Mouse (Mus musculus) heart, embryonic 11.5 days (tissue): ENCODE measurements around the gene Prrx2. TPM values are rescaled to one million over a fixed set of nuclear protein-coding genes. Genes with fewer than 3 reads are reported as not detected.

Experiments
- ATAC-seq: fragments of 200-750 bp; cut with Nextera tagmentation; replicated peaks from 2 replicates; pipeline ENCODE4 v1.8.0; 2017; ENCODE audit warnings: moderate library complexity; ENCODE audit not compliant: insufficient number of reproducible peaks, low FRiP score, low TSS enrichment
- H3K27ac ChIP-seq: fragments of 300-500 bp; sonication (generic); 2 replicates; pipeline ENCODE4 v1.5.1; 2014; ENCODE audit warnings: mild to moderate bottlenecking, low read depth, low read length
- H3K27me3 ChIP-seq: fragments of 300-500 bp; sonication (generic); 2 replicates; pipeline ENCODE4 v1.6.1; 2014; ENCODE audit warnings: mild to moderate bottlenecking, low read length, mixed read lengths; ENCODE audit not compliant: control insufficient read depth, insufficient read depth
- H3K36me3 ChIP-seq: fragments of 300-500 bp; sonication (generic); 2 replicates; pipeline ENCODE4 v1.6.1; 2014; ENCODE audit warnings: mild to moderate bottlenecking, low read length, moderate library complexity, mixed read lengths; ENCODE audit not compliant: control insufficient read depth, insufficient read depth
- H3K4me1 ChIP-seq: fragments of 300-500 bp; sonication (generic); 2 replicates; pipeline ENCODE4 v1.6.1; 2014; ENCODE audit warnings: low read length; ENCODE audit not compliant: control insufficient read depth, insufficient read depth
- H3K4me2 ChIP-seq: fragments of 300-500 bp; sonication (generic); 2 replicates; pipeline ENCODE4 v1.6.1; 2014; ENCODE audit warnings: mild to moderate bottlenecking, moderate library complexity
- H3K4me3 ChIP-seq: fragments of 300-500 bp; sonication (generic); 2 replicates; pipeline ENCODE4 v1.5.1; 2014; ENCODE audit warnings: low read depth, low read length
- H3K9ac ChIP-seq: fragments of 300-500 bp; sonication (generic); 2 replicates; pipeline ENCODE4 v1.6.1; 2014; ENCODE audit warnings: mild to moderate bottlenecking, low read depth, low read length, moderate library complexity
- H3K9me3 ChIP-seq: fragments of 300-500 bp; sonication (generic); replicated peaks from 2 replicates; pipeline ENCODE4 v1.6.1; 2016; ENCODE audit warnings: low read length; ENCODE audit not compliant: control insufficient read depth
- WGBS: fragments of 180-500 bp; shearing (Covaris S2); extraction: QIAGEN DNeasy Blood & Tissue Kit; methylation state at CpG from one replicate; pipeline ENCODE4 v1.1.7; 2014; ENCODE audit not compliant: insufficient replicate concordance; 5-methylcytosine and 5-hydroxymethylcytosine counted together
- polyA plus RNA-seq: library from polyadenylated mRNA; unstranded; fragments of >200 nt; fragmentation: Nextera tagmentation; extraction: Ambion mirVana; gene quantifications from 2 replicates; pipeline ENCODE4 v1.2.1, GENCODE M21; 2014

Gene Prrx2
- polyA plus RNA-seq, 1 experiment from 2014 or later: 55.8 TPM

DNA sequence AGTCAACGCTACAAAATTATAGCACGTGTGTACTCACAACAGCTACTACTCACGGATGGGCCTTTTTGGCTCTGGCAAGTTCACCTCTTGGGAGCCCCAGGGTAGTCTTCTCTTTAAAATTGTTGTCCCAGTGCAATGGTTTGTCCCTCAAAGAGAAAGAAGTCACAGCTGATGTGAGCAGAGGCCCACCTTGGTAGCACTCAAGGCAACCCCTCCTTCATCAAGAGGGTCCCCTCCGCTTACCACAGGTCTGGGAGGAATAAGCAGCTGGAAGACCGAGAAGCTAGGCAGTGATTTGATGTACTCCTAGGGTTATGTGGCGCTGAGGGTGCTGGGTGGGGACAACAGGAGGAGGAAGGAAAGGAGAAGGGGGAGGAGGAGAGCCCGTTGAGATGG lies 34.1 kb upstream of the Prrx2 start:
- Histone ChIP-seq H3K4me1 (peaks cover 18% of the 10 kb centered on the region), H3K9ac (no peak overlapping the region), H3K4me3 (peak overlapping the region; percentile 57), H3K4me2 (peak overlapping the region; percentile 93), H3K36me3 (no peaks in the 10 kb centered on the region), H3K9me3 (no peaks in the 10 kb centered on the region), H3K27ac (no peak overlapping the region), H3K27me3 (peaks cover 53% of the 10 kb centered on the region)
- 33% methylated on average over 7 of the region's 7 CpGs for WGBS
- ATAC-seq: no peak

DNA sequence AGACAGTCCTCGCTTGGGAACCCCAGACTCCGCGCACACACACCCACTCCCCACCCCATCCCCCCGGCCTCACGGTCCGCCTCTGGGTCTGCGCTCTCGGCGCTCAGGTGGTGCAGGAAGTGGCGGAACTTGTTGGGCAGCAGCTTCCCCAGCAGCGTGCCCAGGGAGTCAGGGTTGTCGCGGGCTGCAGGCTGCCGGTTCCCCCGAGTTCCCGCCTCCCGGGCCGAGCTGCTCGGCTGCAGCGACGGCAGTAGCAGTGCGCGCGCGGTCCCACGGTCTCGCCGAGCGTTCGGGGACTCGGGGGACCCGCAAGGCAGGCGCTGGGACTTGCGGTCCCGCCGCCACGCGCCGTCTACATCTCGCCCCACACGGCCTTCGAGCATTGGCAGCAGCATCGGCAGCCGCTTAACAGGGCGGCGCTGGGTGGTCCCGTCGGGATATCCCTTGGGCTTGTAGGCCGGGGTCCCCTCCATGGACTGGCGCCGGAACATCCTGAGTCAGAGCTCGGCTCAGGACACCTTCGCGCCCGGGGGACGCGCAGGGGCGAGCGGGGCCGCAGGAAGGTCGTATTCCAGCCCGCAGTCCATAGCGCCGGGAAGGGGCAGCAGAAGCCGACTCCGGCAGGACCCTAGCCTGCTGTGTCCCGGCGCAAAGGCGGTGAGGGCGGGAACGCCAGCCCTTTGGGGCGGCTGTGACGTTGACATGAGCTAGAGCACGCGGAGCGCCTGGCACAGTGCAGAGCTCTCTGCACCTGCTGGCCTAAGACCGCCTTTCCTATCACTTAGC lies 33.5 kb upstream of the Prrx2 start:
- no peaks in the 10 kb centered on the region for H3K36me3 ChIP-seq
- H3K9me3 ChIP-seq: no peaks in the 10 kb centered on the region
- WGBS: under 1% methylated on average over 73 of the region's 77 CpGs
- peak overlapping the region; percentile 93 for H3K4me2 ChIP-seq
- peaks cover 14% of the 10 kb centered on the region for H3K4me1 ChIP-seq
- no peak overlapping the region for H3K27ac ChIP-seq
- H3K27me3 ChIP-seq: peaks cover 51% of the 10 kb centered on the region
- H3K9ac ChIP-seq: peak overlapping the region; percentile 69
- H3K4me3 ChIP-seq: peak overlapping the region; percentile 57
- ATAC-seq: no peak

DNA sequence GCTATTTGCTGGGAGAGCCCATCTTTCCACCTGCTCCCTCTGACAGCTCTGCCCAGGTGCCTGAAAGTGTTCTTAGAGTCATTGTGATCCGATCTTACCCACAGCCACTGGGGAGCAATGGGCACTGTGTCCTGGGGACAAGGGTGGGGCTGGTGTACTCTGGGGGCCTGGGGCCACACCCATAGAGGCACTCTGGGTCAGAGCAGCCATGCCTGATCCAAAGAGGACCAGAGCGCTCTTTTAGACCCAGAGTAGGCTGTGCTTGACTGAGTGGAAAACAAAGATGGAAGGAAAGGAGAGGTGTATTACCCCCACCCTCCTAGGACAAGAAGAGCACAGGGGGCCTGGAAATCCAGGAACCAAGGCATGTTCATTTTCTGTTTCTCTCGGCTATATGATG lies 31.2 kb upstream of the Prrx2 start, which contains the start of gene 1700001O22Rik:
Gene 1700001O22Rik (minus strand): TSS at position 58 of the 400 bp plus-strand sequence.
- H3K4me1 ChIP-seq: peaks cover 9% of the 10 kb centered on the region
- WGBS: 82% methylated on average over 3 of the region's 3 CpGs
- no peaks in the 10 kb centered on the region for H3K36me3 ChIP-seq
- no peak within 1 kb of the TSS for H3K27ac ChIP-seq
- ATAC-seq: no peak
- H3K4me2 ChIP-seq: no peak within 1 kb of the TSS
- no peak within 1 kb of the TSS for H3K9ac ChIP-seq
- no peaks in the 10 kb centered on the region for H3K9me3 ChIP-seq
- no peak within 1 kb of the TSS for H3K4me3 ChIP-seq
- H3K27me3 ChIP-seq: peaks cover 43% of the 10 kb centered on the region

DNA sequence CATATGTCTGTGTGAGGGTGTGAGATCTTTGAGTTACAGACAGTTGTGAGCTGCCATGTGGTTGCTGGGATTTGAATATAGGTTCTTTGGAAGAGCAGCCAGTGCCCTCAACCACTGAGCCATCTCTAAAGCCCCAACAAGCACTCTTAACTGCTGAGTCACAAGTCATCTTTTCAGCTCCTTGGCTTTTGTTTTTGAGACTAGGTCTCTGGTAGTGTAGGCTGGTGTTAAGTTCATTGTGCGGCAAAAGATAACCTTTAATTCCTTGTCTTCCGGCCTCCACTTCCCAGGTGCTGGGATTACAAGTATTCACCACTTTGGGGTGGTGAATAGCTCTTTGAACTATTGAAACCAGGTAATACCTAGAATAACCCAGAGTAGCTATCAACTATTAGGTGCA lies 28.8 kb upstream of the Prrx2 start:
- no peaks in the 10 kb centered on the region for H3K36me3 ChIP-seq
- 87% methylated on average over 2 of the region's 2 CpGs for WGBS
- H3K4me2 ChIP-seq: no peak overlapping the region
- no peaks in the 10 kb centered on the region for H3K9me3 ChIP-seq
- ATAC-seq: no peak
- H3K4me1 ChIP-seq: peaks cover 14% of the 10 kb centered on the region
- H3K9ac ChIP-seq: no peak overlapping the region
- no peak overlapping the region for H3K4me3 ChIP-seq
- H3K27me3 ChIP-seq: peaks cover 20% of the 10 kb centered on the region
- H3K27ac ChIP-seq: no peak overlapping the region

DNA sequence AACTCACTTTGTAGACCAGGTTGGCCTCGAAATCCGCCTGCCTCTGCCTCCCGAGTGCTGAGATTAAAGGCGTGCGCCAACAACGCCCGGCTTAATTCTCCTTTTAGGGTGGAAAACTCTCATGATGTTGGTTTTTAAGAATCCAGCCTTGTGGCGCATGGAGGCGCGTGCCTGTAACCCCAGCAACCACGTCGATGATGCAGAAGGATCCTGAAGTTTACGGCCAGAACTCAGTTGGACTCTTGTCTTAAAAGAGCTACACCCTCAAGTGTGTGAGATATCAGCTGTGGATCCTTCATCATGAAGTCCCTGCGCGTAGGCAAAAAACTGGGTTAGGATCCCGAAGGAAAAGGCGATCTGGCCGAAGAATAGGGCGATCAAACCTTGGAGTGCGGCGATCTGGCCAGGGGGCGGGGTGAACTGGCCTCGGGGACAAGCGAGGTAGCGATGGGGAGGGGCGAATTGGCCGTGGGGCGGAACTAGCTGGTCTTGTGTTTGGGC lies 27.6 kb upstream of the Prrx2 start:
- ATAC-seq: peak; percentile 7; the same call in 1 of the 2 replicates
- H3K27me3 ChIP-seq: peaks cover 10% of the 10 kb centered on the region
- WGBS: 7% methylated on average over 28 of the region's 28 CpGs

DNA sequence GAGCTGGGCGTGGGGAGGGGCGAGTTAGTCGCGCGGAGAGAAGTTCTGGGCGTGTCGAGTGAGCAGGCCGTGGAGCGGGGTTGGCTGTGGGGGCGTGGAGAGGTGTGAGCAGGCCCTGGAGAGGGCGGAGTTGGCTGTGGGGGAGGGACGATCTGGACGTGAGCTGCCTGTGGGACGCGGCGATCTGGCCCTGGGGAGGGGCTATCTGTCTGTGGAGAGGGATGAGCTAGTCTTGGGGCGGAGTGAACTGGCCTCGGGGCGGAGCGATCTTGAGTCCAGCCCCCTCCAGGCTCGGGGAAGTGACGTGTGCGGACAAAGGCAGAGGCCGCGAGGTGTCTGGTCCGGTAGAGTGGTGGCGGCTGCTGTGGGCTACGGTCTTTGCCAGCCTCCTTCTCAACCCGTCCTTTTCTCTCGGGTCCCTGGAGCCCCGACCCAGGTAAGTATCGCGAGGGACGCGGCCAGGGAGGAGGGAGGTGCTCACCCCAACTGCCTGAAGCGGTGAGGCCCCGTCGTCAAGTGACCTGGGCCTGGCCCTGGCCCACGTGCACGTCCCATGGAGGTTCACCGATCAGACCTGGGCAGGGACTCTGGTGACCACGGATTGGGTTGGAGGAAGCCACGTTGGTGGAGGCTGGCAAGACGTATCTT lies 27.0 kb upstream of the Prrx2 start, which contains the start of gene Ntmt1:
Gene Ntmt1 (plus strand): TSS at position 179 of the 648 bp plus-strand sequence.
- WGBS: under 1% methylated on average over 41 of the region's 44 CpGs
- Histone ChIP-seq H3K27me3 (peaks cover 8% of the 10 kb centered on the region), H3K27ac (peak within 1 kb of the TSS; percentile 86), H3K36me3 (0 out of 2 replicates have a peak, but pooled peaks cover 3% of the 10 kb centered on the region), H3K4me3 (peak within 1 kb of the TSS; percentile 80), H3K4me1 (peaks cover 11% of the 10 kb centered on the region; the same call in 1 of the 2 replicates), H3K4me2 (peak within 1 kb of the TSS; percentile 95), H3K9me3 (no peaks in the 10 kb centered on the region), H3K9ac (peak within 1 kb of the TSS; percentile 93)
- peak; percentile 98 for ATAC-seq

More for the DNA sequence above, 27.6 kb upstream of the Prrx2 start:
- Histone ChIP-seq H3K4me2 (peak overlapping the region; percentile 95), H3K4me3 (peak overlapping the region; percentile 80), H3K36me3 (0 out of 2 replicates have a peak, but pooled peaks cover 2% of the 10 kb centered on the region), H3K9me3 (no peaks in the 10 kb centered on the region), H3K27ac (peak overlapping the region; percentile 57), H3K9ac (peak overlapping the region; percentile 67; the same call in 1 of the 2 replicates), H3K4me1 (peaks cover 11% of the 10 kb centered on the region; the same call in 1 of the 2 replicates)

DNA sequence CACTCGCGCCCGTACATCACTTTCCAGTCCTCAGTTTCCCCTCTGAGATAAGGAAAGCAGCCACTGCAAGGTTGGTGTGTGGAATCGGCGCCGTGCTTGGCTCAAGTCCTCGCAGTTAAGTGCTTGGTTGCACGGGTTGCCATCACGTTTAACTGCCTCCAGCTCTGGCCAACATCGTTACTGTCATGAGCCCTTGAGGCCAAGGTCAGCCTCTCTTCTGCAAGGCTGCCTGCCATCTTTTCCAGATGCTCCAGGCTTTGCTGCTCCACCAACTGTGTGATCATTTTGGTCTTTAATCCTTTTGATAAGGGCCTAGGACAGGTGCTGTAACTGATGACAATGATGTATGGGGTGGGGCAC lies 26.5 kb upstream of the Prrx2 start:
- no peak for ATAC-seq
- Histone ChIP-seq H3K4me2 (peak overlapping the region; percentile 95), H3K4me3 (peak overlapping the region; percentile 80), H3K27me3 (peaks cover 3% of the 10 kb centered on the region), H3K9ac (peak overlapping the region; percentile 93), H3K27ac (peak overlapping the region; percentile 86), H3K4me1 (peaks cover 11% of the 10 kb centered on the region; the same call in 1 of the 2 replicates), H3K36me3 (0 out of 2 replicates have a peak, but pooled peaks cover 3% of the 10 kb centered on the region), H3K9me3 (no peaks in the 10 kb centered on the region)
- WGBS: 2% methylated on average over 10 of the region's 10 CpGs

DNA sequence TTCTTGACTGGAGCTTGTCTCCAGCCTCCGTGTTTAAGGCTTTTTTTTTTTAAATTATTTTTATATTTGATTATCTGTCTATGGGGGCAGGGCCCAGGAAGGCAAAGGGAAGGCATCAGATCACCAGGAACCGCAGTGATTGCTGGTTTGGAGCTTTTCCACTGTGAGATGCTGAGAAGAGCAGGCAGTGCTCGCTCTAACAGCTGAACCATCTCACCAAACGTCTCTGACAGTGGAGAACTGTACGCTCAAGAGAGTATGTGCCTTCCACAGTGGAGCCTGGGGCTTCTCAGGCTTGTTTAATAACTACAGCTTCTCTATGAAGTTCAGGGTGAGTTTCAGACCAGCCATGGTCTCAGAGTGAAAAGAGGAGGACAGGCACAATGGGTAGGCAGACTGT lies 25.3 kb upstream of the Prrx2 start:
- Histone ChIP-seq H3K9me3 (no peaks in the 10 kb centered on the region), H3K27ac (no peak overlapping the region), H3K4me2 (peak overlapping the region; percentile 2; the same call in 1 of the 2 replicates), H3K4me1 (peaks cover 11% of the 10 kb centered on the region; the same call in 1 of the 2 replicates), H3K4me3 (no peak overlapping the region), H3K36me3 (0 out of 2 replicates have a peak, but pooled peaks cover 3% of the 10 kb centered on the region), H3K9ac (no peak overlapping the region), H3K27me3 (no peaks in the 10 kb centered on the region)
- no peak for ATAC-seq
- 81% methylated on average over 5 of the region's 5 CpGs for WGBS
